Mouse (Mus musculus): ENCODE measurements at regions not wholly inside any gene's neighbourhood (a gene's known extent, or its start where the extent isn't known, plus 50 kb on each side); places are given as distances from the start of the nearest gene placed in this dataset.

GRCm38 (mm10) chr12:118716824-118717223, 129.3 kb upstream of the Sp8 start:
- Histone ChIP-seq H3K9me3 (ENCODE audit: control insufficient read depth, low read length) (no peaks in the 10 kb centered on the region), H3K27ac (ENCODE audit: low read depth, low read length) (no peak overlapping the region), H3K4me1 (replicated peaks; ENCODE audit: control insufficient read depth, insufficient read depth, low read length) (no peaks in the 10 kb centered on the region), H3K36me3 (ENCODE audit: control insufficient read depth, insufficient read depth, low read length) (no peaks in the 10 kb centered on the region), H3K9ac (ENCODE audit: low read depth, low read length) (no peak overlapping the region), H3K4me2 (no peak overlapping the region), H3K27me3 (replicated peaks; ENCODE audit: control insufficient read depth, insufficient read depth, low read length) (no peaks in the 10 kb centered on the region), H3K4me3 (ENCODE audit: low read depth, low read length) (no peak overlapping the region)
- DNase-seq (ENCODE audit: low spot score) (no peak), ATAC-seq (replicated peaks; ENCODE audit: low FRiP score) (no peak)
- WGBS = 63% methylated on average over 4 of the region's 4 CpGs

DNA sequence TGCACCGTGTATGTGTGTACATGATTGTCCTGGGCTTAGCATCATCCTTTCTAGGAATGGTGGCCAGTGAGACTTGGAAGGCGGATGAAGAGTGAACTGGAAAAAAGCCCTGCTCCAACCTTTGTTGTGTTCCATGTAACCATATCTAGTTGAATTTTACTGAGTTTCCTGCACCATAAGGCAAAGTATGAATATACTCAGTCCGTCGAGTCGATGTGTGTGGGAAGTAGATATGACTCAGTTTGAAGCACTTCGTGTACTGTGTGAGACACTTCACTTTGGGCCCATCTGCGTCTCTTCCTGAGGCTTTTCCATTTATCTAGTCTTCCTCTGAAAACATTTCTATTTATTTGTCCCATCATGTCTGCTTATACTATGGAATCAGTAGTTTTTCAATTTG, 139.5 kb upstream of the Sp8 start:
- no peak for ATAC-seq (replicated peaks; ENCODE audit: low FRiP score)
- Histone ChIP-seq H3K36me3 (ENCODE audit: control insufficient read depth, insufficient read depth, low read length) (no peaks in the 10 kb centered on the region), H3K4me3 (ENCODE audit: low read depth, low read length) (no peak overlapping the region), H3K9ac (ENCODE audit: low read depth, low read length) (no peak overlapping the region), H3K27me3 (replicated peaks; ENCODE audit: control insufficient read depth, insufficient read depth, low read length) (no peaks in the 10 kb centered on the region), H3K4me1 (replicated peaks; ENCODE audit: control insufficient read depth, insufficient read depth, low read length) (no peaks in the 10 kb centered on the region), H3K9me3 (ENCODE audit: control insufficient read depth, low read length) (no peaks in the 10 kb centered on the region), H3K4me2 (no peak overlapping the region), H3K27ac (ENCODE audit: low read depth, low read length) (no peak overlapping the region)
- WGBS = 73% methylated on average over 7 of the region's 7 CpGs
- no peak for DNase-seq (ENCODE audit: low spot score)

DNA sequence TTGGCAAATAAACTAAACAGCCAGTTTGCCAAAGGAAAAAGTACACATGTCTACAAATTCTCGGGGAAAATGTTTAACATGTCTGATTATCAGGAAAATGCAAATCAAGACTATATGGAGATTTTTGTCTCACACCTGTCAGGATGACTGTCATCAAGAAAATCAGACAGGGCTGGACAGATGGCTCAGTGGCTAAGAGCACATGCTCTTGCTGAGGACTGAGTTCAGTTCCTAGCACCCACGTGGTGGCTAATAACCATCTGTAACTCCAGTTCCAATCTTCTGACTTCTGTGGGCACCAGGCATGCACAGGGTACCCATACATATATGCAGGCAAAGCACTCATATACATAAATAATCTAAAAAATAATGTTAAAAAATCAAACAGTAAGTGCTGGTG, 141.3 kb upstream of the Sp8 start:
- WGBS = 84% methylated on average over 2 of the region's 2 CpGs
- H3K27ac ChIP-seq (ENCODE audit: low read depth, low read length) = no peak overlapping the region
- ATAC-seq (replicated peaks; ENCODE audit: low FRiP score) = no peak

GRCm38 (mm10) chr12:118703730-118704129, 142.4 kb upstream of the Sp8 start:
- no peak overlapping the region for H3K27ac ChIP-seq (ENCODE audit: low read depth, low read length)
- no peaks in the 10 kb centered on the region for H3K4me1 ChIP-seq (replicated peaks; ENCODE audit: control insufficient read depth, insufficient read depth, low read length)
- no peak overlapping the region for H3K4me2 ChIP-seq
- WGBS = 65% methylated on average over 12 of the region's 12 CpGs
- H3K27me3 ChIP-seq (replicated peaks; ENCODE audit: control insufficient read depth, insufficient read depth, low read length) = no peaks in the 10 kb centered on the region
- DNase-seq (ENCODE audit: low spot score) (no peak), ATAC-seq (replicated peaks; ENCODE audit: low FRiP score) (no peak)
- H3K4me3 ChIP-seq (ENCODE audit: low read depth, low read length) = no peak overlapping the region
- H3K9me3 ChIP-seq (ENCODE audit: control insufficient read depth, low read length) = no peaks in the 10 kb centered on the region
- no peaks in the 10 kb centered on the region for H3K36me3 ChIP-seq (ENCODE audit: control insufficient read depth, insufficient read depth, low read length)
- no peak overlapping the region for H3K9ac ChIP-seq (ENCODE audit: low read depth, low read length)

More for the DNA sequence above, 141.3 kb upstream of the Sp8 start:
- no peaks in the 10 kb centered on the region for H3K27me3 ChIP-seq (replicated peaks; ENCODE audit: control insufficient read depth, insufficient read depth, low read length)
- H3K9me3 ChIP-seq (ENCODE audit: control insufficient read depth, low read length) = no peaks in the 10 kb centered on the region
- no peak for DNase-seq (ENCODE audit: low spot score)
- no peak overlapping the region for H3K4me3 ChIP-seq (ENCODE audit: low read depth, low read length)
- H3K4me1 ChIP-seq (replicated peaks; ENCODE audit: control insufficient read depth, insufficient read depth, low read length) = no peaks in the 10 kb centered on the region
- H3K4me2 ChIP-seq = no peak overlapping the region
- no peaks in the 10 kb centered on the region for H3K36me3 ChIP-seq (ENCODE audit: control insufficient read depth, insufficient read depth, low read length)
- no peak overlapping the region for H3K9ac ChIP-seq (ENCODE audit: low read depth, low read length)

- Histone ChIP-seq H3K9me3 (ENCODE audit: control insufficient read depth, low read length) (no peaks in the 10 kb centered on the region), H3K4me1 (replicated peaks; ENCODE audit: control insufficient read depth, insufficient read depth, low read length) (no peaks in the 10 kb centered on the region), H3K4me3 (ENCODE audit: low read depth, low read length) (no peak overlapping the region), H3K9ac (ENCODE audit: low read depth, low read length) (no peak overlapping the region), H3K4me2 (no peak overlapping the region), H3K27me3 (replicated peaks; ENCODE audit: control insufficient read depth, insufficient read depth, low read length) (no peaks in the 10 kb centered on the region), H3K27ac (ENCODE audit: low read depth, low read length) (no peak overlapping the region), H3K36me3 (ENCODE audit: control insufficient read depth, insufficient read depth, low read length) (no peaks in the 10 kb centered on the region)
- DNase-seq (ENCODE audit: low spot score) (no peak), ATAC-seq (replicated peaks; ENCODE audit: low FRiP score) (no peak; the same call in 1 of the 2 replicates)
- 51% methylated on average over 11 of the region's 11 CpGs for WGBS
Observed at GRCm38 (mm10) chr12:118703068-118703662, 143.0 kb upstream of the Sp8 start.

- H3K4me1 ChIP-seq (replicated peaks; ENCODE audit: control insufficient read depth, insufficient read depth, low read length) = no peaks in the 10 kb centered on the region
- H3K4me3 ChIP-seq (ENCODE audit: low read depth, low read length) = no peak overlapping the region
- H3K9ac ChIP-seq (ENCODE audit: low read depth, low read length) = no peak overlapping the region
- DNase-seq (ENCODE audit: low spot score) = no peak
- no peak overlapping the region for H3K27ac ChIP-seq (ENCODE audit: low read depth, low read length)
- no peaks in the 10 kb centered on the region for H3K36me3 ChIP-seq (ENCODE audit: control insufficient read depth, insufficient read depth, low read length)
- ATAC-seq (replicated peaks; ENCODE audit: low FRiP score) = no peak
- no peaks in the 10 kb centered on the region for H3K9me3 ChIP-seq (ENCODE audit: control insufficient read depth, low read length)
- WGBS = 77% methylated on average over 2 of the region's 2 CpGs
- no peaks in the 10 kb centered on the region for H3K27me3 ChIP-seq (replicated peaks; ENCODE audit: control insufficient read depth, insufficient read depth, low read length)
- no peak overlapping the region for H3K4me2 ChIP-seq
Observed at GRCm38 (mm10) chr12:118701838-118702237, 144.3 kb upstream of the Sp8 start.

- H3K9ac ChIP-seq (ENCODE audit: low read depth, low read length) = no peak overlapping the region
- H3K27me3 ChIP-seq (replicated peaks; ENCODE audit: control insufficient read depth, insufficient read depth, low read length) = no peaks in the 10 kb centered on the region
- no peaks in the 10 kb centered on the region for H3K4me1 ChIP-seq (replicated peaks; ENCODE audit: control insufficient read depth, insufficient read depth, low read length)
- ATAC-seq (replicated peaks; ENCODE audit: low FRiP score) (no peak), DNase-seq (ENCODE audit: low spot score) (no peak)
- H3K4me2 ChIP-seq = no peak overlapping the region
- no peak overlapping the region for H3K27ac ChIP-seq (ENCODE audit: low read depth, low read length)
- H3K9me3 ChIP-seq (ENCODE audit: control insufficient read depth, low read length) = no peaks in the 10 kb centered on the region
- H3K36me3 ChIP-seq (ENCODE audit: control insufficient read depth, insufficient read depth, low read length) = no peaks in the 10 kb centered on the region
- H3K4me3 ChIP-seq (ENCODE audit: low read depth, low read length) = no peak overlapping the region
Observed at GRCm38 (mm10) chr12:118698110-118698509, 148.0 kb upstream of the Sp8 start.

DNA sequence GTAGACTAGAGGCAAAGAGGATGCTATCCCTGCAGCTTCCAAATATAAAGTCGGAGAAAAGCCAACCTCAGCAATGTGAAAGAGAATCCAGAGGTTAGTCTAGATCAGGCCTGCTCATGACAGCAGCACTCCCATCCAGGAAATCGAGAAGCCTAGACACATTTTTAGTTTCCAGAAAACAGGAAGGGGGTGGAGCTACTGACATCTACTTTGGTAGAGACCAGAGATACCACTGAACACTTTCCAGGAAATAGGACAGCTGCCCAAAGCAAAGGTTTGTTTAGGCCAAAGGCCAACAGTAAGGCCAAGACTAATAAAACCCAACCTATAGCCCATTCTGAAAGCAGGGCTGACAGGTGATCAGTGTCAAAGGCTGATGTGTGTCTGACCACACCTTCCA, 151.4 kb upstream of the Sp8 start:
- Histone ChIP-seq H3K4me3 (ENCODE audit: low read depth, low read length) (no peak overlapping the region), H3K27me3 (replicated peaks; ENCODE audit: control insufficient read depth, insufficient read depth, low read length) (no peaks in the 10 kb centered on the region), H3K4me2 (no peak overlapping the region), H3K9ac (ENCODE audit: low read depth, low read length) (no peak overlapping the region), H3K36me3 (ENCODE audit: control insufficient read depth, insufficient read depth, low read length) (no peaks in the 10 kb centered on the region), H3K4me1 (replicated peaks; ENCODE audit: control insufficient read depth, insufficient read depth, low read length) (no peaks in the 10 kb centered on the region), H3K27ac (ENCODE audit: low read depth, low read length) (no peak overlapping the region), H3K9me3 (ENCODE audit: control insufficient read depth, low read length) (no peaks in the 10 kb centered on the region)
- 57% methylated on average over 2 of the region's 2 CpGs for WGBS
- ATAC-seq (replicated peaks; ENCODE audit: low FRiP score) (no peak; the same call in 1 of the 2 replicates), DNase-seq (ENCODE audit: low spot score) (no peak)

DNA sequence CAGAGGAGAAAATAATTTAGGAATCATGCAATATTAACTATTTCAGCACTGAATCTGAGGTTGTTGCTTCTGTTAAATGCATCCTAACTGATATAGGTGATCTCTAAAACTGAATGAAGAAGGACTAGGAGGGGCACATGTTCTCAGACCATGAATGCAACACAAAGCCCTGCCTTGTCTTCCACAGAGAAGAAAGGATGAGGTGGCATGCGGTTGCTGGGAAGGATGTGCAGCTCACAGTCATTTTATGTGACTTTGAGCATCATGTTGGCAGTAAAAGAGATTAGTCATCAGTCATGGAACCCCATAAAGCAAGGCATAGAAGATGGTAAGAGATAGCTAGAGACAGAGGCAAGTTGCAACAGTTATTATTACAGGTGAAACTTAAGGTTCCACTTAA, 163.2 kb upstream of the Sp8 start:
- no peak overlapping the region for H3K27ac ChIP-seq (ENCODE audit: low read depth, low read length)
- H3K9ac ChIP-seq (ENCODE audit: low read depth, low read length) = no peak overlapping the region
- H3K4me2 ChIP-seq = no peak overlapping the region
- 84% methylated on average over 1 of the region's 1 CpGs for WGBS
- no peak overlapping the region for H3K4me3 ChIP-seq (ENCODE audit: low read depth, low read length)
- H3K27me3 ChIP-seq (replicated peaks; ENCODE audit: control insufficient read depth, insufficient read depth, low read length) = no peaks in the 10 kb centered on the region
- no peaks in the 10 kb centered on the region for H3K36me3 ChIP-seq (ENCODE audit: control insufficient read depth, insufficient read depth, low read length)
- H3K9me3 ChIP-seq (ENCODE audit: control insufficient read depth, low read length) = no peaks in the 10 kb centered on the region
- H3K4me1 ChIP-seq (replicated peaks; ENCODE audit: control insufficient read depth, insufficient read depth, low read length) = no peaks in the 10 kb centered on the region
- DNase-seq (ENCODE audit: low spot score) (no peak), ATAC-seq (replicated peaks; ENCODE audit: low FRiP score) (no peak)
